Mouse (Mus musculus) mesoderm, embryonic 11.5 days (tissue): Measurements from ENCODE around the gene Abi2.
A peak's percentile ranks its signal among the peaks of the same experiment; 100 is the strongest.
"Not testable (repeated sequence)": the region's sequence is repeated elsewhere in the genome, so short reads cannot be mapped to it uniquely, and the experiment has no call there.

Experiments
- DNase-seq: peaks from one replicate; pipeline ENCODE4 v3.0.0-alpha.2; 2012; ENCODE audit warnings: low read depth, low spot score

Gene Abi2

DNA sequence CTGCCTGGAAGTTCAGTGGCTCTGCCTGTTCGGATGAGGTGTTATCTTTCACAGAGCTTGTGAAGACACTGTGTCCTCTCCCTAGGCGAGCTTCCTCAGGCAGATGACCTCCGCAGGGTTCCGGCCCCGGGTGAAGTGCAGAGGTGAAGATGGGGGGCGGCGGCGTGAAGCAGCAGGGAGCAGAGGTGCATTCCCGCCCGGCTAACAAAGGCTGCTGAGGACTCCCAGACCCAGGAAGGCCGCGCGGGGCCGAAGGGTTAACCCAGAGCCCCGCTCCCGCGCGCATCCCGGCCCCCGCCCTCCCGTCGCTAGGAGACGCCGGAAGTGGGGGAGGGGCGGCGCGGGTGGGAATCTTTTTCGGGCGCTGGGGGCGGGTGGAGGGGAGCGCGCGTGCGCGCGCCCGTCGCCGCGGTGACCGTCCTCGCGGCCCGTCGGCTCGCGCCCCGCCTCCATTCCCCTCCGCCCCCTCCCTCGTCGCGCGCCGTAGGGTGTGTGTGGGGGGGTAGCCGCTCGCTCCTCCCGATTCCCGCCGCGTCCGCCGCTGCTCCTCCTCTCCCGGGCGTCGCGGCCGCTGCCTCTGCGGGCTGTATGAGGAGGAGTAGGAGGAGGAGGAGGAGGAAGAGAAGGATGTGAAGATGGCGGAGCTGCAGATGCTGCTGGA lies at the start of gene Abi2:
Abi2 (plus strand) TSS at position 452 of the 661 bp plus-strand sequence.
- DNase-seq: peak; percentile 96

GRCm38 (mm10) chr1:60361626-60362025 lies 47.8 kb upstream of the Abi2 start:
- DNase-seq: no peak

- DNase-seq: no peak
Measured at GRCm38 (mm10) chr1:60376556-60376955, 32.9 kb upstream of the Abi2 start.

GRCm38 (mm10) chr1:60381910-60382309 lies 27.5 kb upstream of the Abi2 start:
- DNase-seq: no peak

DNA sequence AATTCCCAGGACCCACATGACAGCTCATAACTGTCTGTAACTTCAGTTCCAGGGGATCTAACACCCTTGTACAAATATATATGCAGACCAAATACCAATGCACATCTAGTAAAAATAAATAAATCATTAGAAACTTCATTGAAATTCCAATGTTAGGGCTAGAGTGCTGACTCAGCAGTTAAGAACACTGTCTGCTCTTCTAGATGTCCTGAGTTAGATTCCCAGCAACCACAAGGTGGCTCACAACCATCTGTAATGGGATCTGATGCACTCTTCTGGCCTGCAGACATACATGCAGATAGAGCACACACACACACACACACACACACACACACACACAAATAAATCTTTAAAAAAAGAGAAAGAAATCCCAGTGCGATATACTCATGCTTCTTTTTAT lies 4.6 kb upstream of the Abi2 start:
- DNase-seq: peak; percentile 11

GRCm38 (mm10) chr1:60408501-60409167 lies 785 bp upstream of the Abi2 start:
- no peak for DNase-seq

DNA sequence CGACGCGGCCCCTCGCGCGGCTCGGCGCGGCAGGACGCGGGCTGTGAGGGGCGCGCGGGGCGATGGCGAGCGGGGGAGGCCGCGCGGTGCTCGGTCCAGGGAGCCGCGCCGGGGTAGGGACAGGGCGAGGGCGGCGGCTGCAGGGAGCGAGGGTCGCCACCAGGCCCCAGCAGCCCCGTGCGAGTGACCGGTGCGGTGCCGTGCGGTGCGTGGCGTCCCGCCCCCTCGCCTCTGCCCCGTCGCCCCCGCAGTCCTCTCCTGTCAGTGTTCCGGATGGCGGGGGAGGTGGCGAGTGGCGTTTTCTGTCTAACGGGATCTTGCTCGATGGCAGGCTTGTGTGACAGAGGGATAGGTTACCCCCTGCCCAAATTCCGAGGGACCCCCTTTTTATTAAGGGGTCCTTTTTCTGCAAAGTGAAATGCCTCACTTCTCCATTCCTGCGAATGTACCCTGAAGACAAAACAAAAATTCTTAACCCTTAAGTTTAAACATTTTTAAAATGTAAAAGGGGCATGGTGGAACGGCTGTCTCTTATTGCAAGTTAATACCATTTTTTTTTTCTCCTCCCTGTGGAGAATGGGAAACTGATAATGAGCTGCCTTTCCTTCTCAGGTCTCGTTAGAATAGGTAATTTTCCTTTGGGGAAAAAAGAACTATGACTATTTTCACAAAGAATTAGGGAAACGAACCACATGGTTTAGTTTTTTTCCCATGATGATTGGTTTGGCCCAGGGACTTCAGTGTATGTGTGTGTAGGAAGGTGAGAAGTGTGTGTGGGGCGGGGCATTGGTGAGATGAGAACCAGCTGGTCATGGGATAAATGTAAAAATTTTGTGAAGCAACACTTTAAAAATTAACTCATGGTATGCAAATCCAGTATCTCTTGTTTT lies 754 bp downstream of the Abi2 start:
- peak; percentile 35 for DNase-seq

DNA sequence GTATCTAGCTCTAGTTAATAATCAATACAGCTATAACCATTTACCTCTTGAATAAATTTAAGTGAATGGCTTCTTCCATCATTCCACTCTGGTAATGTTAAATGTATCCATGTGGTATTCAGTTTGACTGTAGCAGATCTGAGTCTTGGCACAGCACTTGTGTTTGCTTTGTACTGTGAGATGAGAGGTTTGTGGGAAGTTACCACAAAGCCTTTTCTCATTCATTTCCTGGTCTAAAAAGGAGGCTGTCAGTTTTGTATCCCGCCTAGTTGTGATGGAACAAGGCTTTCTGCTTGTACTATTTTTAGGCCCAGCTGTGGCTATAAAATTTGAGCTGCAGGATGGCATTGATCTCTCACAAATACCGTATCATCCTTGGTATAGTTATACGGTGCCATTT lies 7.3 kb downstream of the Abi2 start:
- no peak for DNase-seq

DNA sequence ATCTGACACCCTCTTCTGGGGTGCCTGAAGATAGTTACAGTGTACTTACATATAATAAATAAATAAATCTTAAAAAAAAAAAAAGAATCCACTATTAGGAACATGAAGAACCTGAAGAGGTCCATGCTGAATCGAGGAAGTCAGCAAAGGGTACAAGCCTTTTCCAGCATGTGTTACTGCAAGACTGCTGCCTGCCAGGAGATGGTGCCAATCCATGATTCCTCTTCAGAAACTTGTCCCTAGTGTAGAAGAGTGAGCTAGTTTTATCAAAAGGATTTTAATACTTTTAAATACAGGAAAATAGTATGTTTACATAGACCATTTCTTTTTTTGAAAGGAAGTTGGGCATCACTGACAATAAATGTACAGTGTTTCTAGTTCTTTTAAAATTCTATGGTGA lies 14.5 kb downstream of the Abi2 start:
- no peak for DNase-seq

DNA sequence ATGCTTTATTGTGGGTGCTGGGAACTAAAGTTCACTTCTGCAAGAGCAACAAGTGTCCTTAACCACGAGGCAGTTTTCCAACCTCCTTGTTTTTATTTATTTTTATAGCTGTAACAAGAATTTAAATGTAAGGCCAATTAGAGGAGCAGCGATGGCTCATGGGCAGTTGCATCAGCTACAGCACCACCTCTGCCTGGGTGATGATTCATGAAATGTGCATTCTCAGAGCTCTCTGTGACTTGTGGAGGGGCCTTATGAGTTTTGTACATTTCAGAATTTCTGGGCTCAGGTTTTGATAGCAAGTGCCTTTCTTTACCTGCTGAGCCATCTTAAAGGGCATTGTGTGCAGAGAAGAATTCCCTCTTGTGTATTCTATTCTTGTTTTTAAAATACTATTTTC lies 18.9 kb downstream of the Abi2 start:
- DNase-seq: no peak

DNA sequence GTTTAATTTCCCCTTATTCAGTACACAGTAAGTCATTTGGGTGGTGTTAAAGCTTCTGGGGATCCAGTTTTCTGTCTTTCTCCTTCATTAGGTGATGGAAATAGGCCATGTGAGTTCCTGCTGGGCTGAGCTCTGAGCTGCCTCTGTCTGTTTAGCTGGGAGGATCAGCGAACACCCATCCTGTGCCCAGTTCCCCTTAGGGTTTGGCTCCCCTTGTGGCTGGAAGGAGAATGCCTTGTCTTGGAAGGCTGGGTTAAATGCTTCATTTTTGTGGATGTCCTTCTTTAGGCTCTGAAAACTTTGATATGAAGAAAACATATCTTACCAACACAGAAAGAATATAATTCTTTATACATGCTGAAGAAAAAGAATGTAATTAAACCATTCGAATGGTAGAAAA lies 19.5 kb downstream of the Abi2 start:
- DNase-seq: peak; percentile 8

- DNase-seq: no peak
Measured at GRCm38 (mm10) chr1:60431531-60431930, 22.1 kb downstream of the Abi2 start.

DNA sequence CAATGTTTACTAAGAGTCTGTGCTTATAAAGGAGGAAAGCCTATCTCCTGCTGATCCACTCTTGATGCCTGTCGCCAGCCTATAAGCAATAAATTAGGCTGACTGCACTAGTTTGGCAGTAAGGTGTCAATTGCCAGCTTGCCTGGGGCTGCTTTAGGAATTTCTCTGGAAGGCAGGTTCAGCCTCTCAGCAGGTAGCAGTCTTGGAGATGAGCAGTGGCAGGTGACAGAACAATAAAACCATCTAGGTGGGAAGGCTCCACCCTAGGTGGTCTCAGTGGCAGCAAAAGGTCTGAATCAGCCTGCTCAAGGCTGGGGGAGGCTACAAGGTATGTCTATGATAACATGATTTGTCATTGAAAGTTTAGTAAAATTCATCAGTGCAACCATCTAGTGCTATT lies 23.1 kb downstream of the Abi2 start:
- peak; percentile 6 for DNase-seq

DNA sequence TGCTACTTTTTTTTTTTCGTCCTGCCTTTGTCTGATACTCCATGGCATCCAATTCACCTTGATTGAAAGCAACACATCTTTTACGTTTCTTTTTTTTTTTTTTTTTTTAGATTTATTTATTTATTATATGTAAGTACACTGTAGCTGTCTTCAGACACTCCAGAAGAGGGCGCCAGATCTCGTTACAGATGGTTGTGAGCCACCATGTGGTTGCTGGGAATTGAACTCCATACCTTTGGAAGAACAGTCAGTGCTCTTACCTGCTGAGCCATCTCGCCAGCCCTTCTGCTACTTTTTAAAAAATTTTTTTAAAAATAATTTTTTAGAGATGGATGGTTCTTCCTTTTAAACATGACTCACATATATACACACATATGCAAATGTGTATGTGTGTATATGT lies 32.0 kb downstream of the Abi2 start:
- not testable (repeated sequence) for DNase-seq

DNA sequence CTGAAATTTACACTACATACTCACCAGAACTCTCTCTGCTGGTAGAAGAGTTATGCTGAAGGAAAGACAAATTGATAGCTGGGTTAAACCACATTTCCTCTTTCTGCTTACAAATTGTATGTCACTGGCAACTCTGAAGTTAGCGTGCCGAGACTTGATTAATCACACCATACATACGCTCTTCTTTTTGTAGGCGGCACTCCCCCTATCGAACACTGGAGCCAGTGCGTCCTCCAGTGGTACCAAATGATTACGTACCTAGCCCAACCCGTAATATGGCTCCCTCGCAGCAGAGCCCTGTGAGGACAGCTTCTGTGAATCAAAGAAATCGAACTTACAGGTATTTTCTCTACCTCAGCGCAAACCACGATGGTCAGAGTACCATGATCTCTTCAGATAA lies 37.6 kb downstream of the Abi2 start:
- DNase-seq: no peak

DNA sequence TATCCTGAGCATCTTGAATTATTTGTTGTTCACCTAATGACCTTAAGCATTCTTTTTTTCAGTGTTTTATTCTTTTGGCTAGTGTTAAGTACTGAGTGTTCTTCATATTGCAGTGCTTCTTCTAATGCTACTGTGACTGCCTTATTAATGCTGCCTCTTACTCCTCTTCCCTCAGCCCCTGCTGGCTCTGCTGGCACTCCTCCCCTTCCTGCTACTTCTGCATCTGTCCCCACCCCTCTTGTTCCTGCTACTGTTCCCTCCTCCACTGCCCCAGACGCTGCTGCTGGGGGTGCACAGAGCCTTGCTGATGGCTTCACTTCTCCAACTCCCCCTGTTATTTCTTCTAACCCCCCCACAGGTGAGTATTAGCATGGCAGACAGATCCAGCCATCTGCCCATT lies 40.5 kb downstream of the Abi2 start:
- DNase-seq: no peak

DNA sequence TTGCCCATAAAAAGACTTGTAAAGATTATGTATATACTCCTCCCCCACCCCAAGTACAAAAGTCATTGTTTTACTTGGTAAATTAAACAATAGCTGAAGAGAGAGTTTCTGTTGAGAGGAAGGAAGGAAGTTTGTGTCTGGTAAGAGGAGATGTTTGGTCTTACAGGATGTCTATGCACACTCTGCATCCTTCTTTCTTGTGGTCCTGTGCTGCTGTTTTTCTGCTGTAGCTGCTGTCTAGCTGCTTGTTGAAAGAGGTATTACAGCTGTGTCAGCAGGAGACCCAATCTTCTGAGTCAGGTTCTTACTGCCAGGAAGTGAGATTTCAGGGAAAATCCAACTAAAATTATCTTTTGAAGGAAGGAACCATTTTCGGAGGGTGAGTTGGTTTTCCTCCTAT lies 51.2 kb downstream of the Abi2 start:
- DNase-seq: no peak

DNA sequence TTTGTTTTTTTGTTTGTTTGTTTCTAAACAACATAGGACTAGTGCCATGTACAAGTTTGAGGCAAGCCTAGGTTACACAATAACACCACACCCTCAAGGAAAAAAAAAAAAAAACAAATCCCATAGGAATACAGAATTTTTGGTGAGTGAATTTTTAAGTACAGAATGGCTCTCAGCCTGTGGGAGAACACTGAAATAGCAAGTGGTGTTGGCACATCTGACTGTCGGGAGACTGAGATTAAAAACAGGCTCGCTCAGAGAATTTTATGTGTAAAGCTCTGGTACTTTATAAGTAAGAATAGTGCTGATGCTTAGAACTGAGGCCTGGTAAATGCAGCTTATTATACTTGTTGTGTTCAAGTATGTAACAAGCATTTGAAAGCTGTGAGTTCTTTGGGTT lies 60.1 kb downstream of the Abi2 start:
- DNase-seq: no peak

DNA sequence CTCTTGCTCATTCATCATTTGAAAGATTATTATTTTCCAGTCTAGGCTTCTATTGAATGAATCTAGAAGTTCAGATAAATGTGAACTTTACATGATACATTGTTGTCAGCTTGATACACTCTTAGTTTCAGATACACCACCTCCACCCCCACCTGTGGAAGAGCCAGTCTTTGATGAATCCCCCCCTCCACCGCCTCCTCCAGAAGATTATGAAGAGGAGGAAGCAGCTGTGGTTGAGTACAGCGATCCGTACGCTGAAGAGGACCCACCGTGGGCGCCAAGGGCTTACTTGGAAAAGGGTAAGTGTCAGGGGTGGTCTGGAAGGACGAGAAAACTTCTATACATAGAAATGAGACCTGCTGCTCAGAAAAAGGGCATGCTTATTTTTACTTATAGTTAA lies 61.1 kb downstream of the Abi2 start:
- no peak for DNase-seq

DNA sequence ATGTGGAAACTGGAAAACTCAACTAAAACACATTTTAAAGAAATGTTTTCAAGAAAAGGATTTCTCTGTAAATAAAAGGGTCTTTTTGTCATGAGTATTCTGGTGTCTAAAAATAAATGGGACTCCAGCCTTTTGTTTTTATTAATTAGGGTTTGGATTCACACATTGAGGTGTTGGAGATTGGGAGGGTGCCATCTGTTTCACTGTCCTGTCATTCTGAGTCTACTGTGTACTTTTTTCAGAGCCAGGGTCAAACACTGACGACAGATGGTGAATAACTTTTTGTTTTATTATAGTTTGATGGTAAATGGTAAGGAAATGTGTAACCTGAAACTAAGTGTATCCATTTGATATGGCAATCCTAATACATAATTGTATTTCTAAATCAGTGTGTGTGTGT lies 72.1 kb downstream of the Abi2 start:
- no peak for DNase-seq

GRCm38 (mm10) chr1:60482881-60483280 lies 73.5 kb downstream of the Abi2 start:
- no peak for DNase-seq

- DNase-seq: no peak
Measured at GRCm38 (mm10) chr1:60485649-60486048, 76.2 kb downstream of the Abi2 start.

GRCm38 (mm10) chr1:60488635-60489034 lies 79.2 kb downstream of the Abi2 start:
- DNase-seq: no peak
